Mouse (Mus musculus) adrenal gland (tissue): ENCODE results near the gene Cmbl.

Source experiments
- intact Hi-C: fragments of 180-260 bp; cut with DNase I; formaldehyde crosslinking; loops from one replicate; pipeline ENCODE4 v1.15.1; 2025

Cmbl gene

GRCm38 (mm10) chr15:31611976-31612375, 46.8 kb downstream of the Cmbl start:
- intact Hi-C loops: loop anchor here (10.0 kb wide), 2 partner anchors 633 to 973 kb away; partner anchors contain the start of gene Sema5a

- intact Hi-C loops: loop anchor here (10.0 kb wide), 2 partner anchors 631 to 971 kb away; partner anchors contain the start of gene Sema5a
Measured at GRCm38 (mm10) chr15:31613826-31614453, 48.8 kb downstream of the Cmbl start.

GRCm38 (mm10) chr15:31614666-31615065, 49.5 kb downstream of the Cmbl start:
- intact Hi-C loops: loop anchor here (10.0 kb wide), 2 partner anchors 630 to 970 kb away; partner anchors contain the start of gene Sema5a

GRCm38 (mm10) chr15:31617261-31617660, 52.1 kb downstream of the Cmbl start:
- intact Hi-C loops: loop anchor here (10.0 kb wide), 2 partner anchors 628 to 968 kb away; partner anchors contain the start of gene Sema5a

- intact Hi-C loops: loop anchor here (10.0 kb wide), 2 partner anchors 625 to 965 kb away; partner anchors contain the start of gene Sema5a
Measured at GRCm38 (mm10) chr15:31619521-31619920, 54.3 kb downstream of the Cmbl start.

- intact Hi-C loops: no loop called here
Measured at GRCm38 (mm10) chr15:31627277-31628154, 62.3 kb downstream of the Cmbl start.

GRCm38 (mm10) chr15:31628180-31628579, 63.0 kb downstream of the Cmbl start:
- intact Hi-C loops: no loop called here

GRCm38 (mm10) chr15:31629556-31629955, 64.4 kb downstream of the Cmbl start:
- intact Hi-C loops: no loop called here

- intact Hi-C loops: no loop called here
Measured at GRCm38 (mm10) chr15:31631396-31631858, 66.2 kb downstream of the Cmbl start.

GRCm38 (mm10) chr15:31632478-31632877, 67.3 kb downstream of the Cmbl start:
- intact Hi-C loops: no loop called here

GRCm38 (mm10) chr15:31634582-31634981, 69.4 kb downstream of the Cmbl start:
- intact Hi-C loops: no loop called here

GRCm38 (mm10) chr15:31636091-31636595, 71.0 kb downstream of the Cmbl start:
- intact Hi-C loops: no loop called here
